Mouse (Mus musculus) heart, adult 11 months (tissue): Measurements from ENCODE around the gene Mipol1.
"Not testable (repeated sequence)": the region's sequence is repeated elsewhere in the genome, so short reads cannot be mapped to it uniquely, and the experiment has no call there.

Experiments used
- DNase-seq: peaks from one replicate; pipeline ENCODE4 v3.0.0; 2022

Mipol1 gene

DNA sequence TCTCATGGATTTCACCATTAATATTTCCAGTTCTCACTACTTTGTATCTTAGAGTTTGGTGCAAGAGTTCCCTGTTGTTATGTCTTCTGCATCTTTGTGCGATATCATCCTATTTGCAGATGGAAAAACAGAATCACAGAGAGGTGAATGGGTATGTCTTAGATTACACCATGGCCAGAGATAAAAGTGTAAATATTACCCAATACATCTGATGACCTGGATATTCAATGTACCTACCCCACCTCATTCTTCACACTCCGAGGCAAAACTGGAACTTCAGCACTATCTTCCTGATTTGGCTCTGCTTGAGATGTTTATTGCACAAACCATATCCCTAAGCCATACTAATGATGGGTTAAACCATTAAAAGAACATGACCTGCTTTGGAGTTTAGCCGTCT is 198.0 kb downstream of the Mipol1 start:
- DNase-seq = no peak

DNA sequence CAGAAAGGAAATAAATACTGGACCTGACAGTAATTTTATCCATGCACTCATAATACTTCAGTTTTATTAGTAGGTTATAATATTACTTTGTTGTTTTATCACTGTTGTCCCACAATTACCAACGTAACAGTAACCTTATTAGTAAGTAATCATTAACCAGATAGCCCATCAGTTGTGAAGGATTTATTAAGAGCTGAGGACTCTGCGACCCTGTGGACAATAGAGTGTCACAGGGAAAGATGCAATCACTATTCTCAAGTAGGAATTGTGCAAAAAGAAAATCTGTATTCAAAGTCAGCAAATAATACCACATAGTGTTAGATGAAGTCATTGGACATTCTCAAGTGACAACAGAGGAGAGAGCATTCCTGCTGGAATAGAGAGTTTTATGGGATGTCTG is 198.5 kb downstream of the Mipol1 start:
- no peak for DNase-seq

DNA sequence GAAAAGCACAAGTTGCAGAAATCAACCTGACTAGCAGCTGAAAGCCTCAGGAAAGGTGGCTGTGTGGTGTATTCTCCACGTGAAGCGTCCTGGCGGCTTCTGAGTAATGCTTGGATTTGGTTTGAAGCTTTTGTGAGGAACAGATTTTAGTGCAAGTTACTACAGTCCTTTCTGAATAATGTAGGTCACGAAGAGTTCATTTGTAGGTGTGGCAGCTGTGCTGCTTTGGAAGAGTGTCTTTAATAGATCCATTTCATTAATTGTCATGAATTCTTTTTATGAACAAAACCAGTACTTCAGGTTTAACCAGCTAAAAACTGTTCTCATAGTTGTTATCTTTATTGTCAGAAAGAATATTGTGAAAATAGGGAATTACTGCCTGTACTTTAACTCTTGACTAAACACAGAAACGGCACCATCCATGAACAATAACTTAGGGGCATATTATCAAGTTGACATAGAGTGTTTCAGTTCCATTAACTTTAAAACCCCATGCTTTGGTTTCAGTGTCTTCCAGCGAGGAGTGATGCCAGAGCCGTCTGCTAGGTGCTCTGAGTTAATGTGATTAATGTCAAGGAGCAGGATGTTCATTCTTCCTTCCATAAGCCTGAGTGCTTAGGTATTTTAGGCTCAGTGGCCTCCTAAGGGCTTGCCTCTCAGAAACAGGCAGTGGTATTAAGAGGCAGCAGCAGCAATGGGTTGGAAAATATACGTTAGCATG is 206.9 kb downstream of the Mipol1 start:
- DNase-seq = not testable (repeated sequence)

DNA sequence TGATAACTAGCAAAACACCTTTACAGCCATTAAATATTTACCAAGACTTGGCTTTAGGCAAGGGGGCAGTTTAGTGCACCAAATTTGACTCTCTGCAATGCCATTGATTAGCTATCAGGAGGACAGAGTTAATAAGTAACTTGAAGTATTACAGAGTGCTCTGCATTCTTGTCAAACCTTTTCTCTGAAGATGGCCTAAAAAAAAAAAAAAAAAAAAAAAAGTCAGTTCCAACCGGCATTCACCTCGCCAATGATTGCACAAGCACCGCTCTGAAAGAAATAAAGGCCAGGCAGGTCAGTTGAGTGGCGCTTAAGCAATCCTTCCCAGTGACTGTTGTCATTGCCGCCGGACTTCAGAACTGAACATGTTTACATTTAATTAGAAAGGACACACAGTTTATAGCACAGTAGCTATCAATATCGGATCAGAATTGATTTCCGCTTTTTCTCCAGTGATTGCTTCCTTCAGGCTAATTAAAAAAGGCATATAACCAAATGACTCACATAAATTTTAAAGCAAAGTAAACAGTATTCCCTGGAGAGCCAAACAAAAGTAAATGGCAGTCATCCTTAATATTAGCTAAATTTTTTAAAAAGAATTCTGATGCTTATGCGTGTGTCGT is 214.2 kb downstream of the Mipol1 start:
- DNase-seq = peak; percentile 29

DNA sequence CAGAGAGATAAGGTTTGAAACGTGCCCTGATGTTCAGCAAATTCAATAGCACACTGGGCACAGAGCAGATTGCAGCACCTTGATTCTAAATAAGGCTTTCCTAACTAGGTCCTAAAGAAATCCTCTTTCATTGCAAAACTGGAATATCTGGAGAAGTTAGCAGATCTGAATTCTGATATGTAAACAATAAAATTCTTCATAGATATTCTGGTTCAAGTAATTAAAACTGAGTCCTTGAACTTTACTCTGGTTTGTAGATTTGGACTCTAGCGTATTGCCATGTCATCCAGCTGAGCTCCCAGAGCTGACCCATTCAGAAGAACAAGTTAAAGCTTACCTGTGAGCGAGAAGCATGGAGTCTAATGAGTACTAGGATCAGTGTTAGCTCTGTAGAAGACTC is 217.1 kb downstream of the Mipol1 start:
- DNase-seq = no peak

DNA sequence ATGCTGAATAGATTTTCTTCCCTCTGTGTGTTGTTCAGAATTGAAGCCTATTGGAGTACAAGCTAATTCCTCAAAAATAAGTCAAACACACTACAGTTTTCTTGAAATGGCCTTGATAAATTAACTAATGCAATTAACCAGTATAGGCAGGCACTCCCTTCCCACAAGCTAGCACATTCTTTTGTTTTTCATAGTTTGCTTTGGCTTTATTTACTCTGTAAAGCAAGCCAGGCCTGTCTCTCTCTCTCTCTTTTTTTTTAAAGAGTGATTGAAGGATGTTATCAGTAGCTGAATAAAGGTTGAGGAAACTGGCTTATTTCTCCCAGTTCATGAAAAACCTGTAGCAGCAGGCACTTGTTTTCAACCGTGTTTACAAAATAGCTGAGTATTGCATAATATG is 219.1 kb downstream of the Mipol1 start:
- DNase-seq = no peak

DNA sequence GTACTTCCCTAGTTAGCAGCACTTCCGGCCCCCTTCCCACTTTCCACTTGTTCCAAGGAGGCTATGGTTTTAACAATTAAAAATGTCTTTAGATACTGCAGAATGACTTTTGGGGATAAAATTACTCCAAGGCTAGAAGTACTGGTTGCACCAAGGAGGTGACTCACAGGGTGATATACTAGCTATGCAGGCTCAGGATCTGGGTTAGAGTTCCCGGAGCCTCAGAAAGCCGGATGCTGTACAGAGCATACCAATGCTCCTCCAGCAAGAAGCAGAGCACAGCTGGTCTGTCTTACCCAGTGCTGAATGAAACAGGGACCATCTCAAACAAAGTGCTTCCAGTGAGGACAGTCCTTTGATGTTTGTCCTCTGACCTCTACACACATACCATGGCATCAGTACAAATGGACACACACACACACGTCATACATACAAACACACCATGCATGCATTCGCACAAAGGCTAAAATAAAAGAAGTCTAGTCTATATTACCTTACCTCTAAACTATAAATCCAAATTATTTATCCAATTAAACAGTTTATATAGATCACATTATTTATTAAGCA is 219.9 kb downstream of the Mipol1 start:
- no peak for DNase-seq

DNA sequence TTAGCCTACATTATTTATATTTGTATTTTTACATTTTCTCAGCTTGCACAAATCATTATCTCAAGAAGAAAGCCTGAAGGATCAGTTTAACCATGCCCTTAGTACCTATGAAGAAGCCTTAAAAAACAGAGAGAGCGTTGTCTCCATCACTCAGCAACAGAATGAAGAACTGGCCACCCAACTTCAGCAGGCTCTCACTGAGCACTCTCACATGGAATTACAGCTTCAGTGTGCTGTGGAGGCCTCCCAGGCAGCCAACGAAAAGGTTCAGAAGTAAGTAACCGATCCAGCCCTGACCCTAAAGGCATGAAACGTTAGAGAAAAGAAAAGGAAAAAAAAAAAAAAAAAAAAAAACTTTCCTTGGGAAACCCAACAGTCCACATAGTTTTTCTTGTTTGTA is 226.7 kb downstream of the Mipol1 start:
- peak; percentile 61 for DNase-seq

DNA sequence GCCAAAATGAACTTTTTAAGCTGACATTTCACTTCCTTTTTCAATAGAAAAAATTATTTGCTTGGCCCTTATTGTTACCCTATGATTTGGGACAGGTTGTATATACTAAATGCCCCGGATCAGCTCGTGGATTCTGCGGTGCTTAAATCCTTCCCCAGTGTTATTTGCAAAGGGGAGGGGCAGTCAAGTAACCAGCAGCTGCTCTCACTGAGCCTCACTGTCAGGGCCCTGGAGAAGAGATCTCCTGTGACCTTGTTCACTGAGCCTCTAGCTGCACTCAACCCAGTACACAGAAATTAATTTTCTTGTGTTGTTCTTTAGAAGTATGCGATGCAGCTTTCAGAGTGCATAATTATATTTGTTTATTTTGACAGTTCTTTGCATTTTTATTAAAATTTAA is 227.1 kb downstream of the Mipol1 start:
- no peak for DNase-seq

DNA sequence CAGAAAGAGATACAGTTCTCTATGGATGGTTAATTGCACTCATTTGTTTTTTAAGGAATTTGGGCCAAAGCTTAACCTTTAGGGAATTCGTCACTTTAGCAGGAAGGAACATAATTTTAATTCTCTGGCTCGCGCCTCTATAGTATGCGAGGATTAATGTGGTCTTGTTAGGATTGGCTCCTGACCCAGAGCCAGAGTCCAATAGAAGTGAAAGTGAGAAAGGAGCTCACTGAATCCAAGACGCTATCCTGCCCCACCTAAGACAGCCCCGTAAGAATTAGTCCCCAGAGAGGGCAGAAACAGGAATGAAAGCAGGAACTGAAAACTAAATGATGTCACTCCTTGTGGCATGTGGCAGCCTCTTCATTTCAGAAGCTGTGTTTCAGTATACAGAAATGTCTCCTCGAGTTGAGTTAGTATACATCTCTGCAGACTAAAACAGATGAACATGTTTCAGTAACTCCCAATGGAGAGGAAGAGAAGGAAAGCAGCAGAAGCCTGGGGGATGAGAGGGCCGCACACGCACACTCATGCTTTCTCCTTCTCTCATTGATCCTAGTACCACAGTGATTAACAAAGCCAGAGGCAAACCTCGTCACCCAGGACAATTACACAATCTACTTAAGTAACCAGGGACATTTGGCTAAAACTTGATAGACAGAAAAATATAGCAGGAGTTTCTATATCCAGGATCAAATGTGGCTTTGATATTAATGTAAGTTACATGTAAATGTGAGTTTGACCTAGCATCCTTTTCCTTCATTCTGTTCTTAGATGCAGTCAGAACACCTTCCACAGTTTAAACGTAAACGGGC is 234.5 kb downstream of the Mipol1 start:
- DNase-seq = peak; percentile 72

DNA sequence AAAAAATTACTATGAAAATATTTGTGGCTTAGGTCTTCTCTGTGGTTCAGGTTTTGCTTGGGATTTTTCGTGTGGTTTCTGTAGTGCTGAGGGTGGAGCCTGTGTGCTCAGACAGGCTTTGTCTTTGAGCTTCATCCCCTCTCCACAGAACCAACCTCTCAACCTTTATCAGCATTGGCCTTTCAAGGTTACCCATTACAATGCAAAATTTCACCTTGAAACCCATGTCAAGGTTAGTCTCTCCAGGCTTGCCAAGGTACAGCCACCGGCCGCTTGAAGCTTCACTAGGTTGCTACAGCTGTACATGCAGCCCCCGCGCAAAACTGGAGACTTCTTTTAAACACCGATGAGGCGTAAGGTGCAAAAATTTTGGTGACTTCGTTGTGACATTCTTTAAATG is 241.6 kb downstream of the Mipol1 start:
- no peak for DNase-seq

DNA sequence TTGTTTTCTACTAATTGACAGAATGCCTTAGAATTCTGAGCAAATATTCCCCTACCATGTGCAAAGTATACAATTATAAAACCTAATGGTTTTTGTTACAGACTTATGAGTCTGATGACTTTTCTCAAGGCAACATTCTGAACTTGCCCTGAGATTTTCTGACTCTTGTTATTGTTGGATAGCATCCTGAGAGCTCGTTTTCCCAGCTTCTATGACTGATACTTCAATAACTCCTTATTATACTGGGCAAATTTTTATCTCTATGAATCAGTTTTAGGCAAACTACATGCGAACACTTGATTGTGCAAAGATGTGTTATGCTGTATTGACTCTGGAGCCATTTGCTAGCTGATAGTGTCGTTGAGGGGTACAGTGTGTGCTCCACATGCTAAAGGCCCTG is 246.6 kb downstream of the Mipol1 start:
- no peak for DNase-seq

DNA sequence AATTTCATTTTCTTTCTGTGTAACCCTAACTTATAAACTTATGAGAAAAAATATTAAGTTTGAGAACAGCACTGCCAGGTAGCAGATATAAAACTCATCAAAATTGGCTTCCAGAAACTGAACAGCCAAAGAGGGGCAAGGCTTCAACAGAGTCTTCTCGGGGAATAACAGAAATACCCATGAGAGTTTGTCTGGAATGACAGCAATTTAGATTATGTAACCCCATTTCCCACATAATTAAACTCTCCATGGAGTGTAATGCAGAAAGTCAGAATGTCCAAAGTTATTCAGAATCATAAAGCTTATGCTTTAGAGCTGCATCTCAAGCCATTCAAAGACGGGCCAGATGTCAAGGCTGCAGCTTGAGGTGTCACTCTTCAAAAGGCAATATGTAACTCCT is 251.6 kb downstream of the Mipol1 start:
- DNase-seq = no peak

DNA sequence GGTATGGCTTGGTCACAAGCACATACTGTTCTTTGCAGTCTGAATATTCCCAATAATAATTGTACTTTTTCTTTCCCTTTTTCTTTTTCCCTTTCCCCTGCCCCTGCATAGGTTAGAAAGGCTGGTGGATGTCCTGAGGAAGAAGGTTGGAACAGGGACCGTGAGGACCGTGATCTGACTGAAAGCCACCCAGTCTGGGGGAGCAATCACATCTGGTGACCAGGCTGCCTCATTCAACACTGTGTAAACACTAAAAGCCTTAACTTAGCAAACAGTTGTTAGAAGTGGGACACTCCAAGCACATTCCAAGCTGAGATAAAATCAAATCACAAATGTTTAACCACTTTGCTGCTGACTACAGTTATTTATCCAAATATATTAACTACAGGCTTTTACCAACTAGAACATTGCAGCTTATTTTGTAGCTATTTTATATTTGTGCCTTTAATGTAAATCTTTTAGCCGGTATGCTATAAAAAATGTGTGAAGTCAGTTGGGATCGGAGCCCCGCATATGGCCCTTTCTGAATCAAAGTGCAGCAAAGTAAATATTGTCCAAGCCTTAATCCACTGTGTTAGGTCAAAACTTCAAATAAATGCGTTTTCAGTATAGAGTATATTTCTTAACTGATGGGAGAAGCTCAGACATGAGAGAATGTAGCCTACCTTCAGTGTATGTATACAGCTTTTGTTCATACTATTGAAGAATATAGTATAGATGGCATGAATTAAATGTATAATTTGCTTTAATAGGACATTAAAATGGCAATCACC is 266.3 kb downstream of the Mipol1 start:
- DNase-seq = no peak

DNA sequence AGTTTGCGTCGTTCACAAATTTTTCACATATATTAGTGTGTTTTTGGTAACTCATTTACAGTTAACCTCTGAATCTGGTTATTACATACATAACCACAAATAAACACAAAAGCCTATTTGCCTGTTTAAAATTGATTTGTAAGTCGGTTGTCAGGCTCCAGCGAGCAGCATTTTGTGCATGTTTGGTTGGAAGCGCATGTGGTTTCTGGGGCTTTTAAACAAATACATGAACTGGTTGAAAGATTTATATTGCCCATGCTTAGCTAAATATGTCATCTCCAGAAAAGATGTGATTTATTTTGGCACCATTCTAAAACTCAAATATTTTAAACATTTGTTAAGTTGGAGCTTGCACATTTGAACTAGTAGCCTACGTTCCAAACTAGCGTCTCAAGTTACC is 270.0 kb downstream of the Mipol1 start:
- no peak for DNase-seq

DNA sequence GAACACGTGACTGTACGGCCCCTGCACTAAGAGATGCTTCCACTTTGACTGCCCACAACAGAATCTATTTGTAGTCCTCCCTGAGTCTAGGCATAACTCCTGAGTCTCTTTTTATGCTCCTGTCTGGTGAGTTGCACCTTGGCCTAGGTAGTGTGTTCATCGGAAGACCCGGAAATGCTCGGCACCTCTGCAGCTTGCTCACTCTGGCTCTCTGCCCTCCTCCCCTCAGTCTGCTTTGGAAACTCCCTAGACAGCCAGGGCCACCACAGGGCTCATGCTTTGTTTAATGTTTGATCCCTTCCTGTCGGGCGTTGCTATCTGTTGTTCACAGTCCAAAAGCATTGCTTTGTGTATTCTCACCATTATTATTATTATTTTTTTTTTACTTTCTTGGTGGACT is 275.1 kb downstream of the Mipol1 start:
- DNase-seq = no peak

DNA sequence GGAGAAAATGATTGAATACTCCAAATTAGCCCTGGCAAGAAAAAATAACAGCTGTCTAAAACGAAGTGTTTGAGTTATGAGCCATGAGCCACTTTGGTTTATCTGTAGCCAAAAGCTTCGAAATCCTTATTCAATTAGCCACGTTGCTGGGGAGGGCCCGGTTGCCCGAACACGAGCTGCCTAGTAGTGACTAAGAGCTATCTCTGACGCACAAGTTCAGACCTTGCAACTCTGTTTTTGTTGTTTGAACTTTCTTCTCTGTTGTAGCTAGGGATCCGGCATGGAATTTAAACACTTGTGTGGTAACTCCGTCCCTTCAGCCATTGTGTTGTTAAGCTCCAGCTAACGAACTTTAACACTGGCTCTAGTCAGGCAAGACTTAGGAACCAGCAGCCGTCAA is 278.7 kb downstream of the Mipol1 start:
- DNase-seq = no peak

DNA sequence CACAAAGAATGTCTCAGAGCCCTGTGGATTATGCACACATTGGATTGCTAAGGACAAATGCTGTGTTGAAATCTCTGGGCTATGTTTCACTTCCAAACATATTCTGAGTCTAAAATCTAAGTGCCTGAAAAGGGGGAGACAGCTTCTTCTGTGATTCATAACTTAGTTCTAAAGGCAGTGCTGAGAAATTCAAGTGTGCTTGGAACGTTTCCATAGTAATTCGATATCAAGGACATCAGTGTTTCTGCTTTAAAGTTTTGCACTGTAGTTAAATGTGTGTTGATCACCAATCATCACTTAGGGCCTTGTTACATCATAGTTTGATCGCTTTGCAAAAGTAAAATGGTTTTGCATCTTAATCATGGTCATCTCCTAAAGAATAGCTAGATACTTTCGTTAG is 279.5 kb downstream of the Mipol1 start:
- DNase-seq = no peak

DNA sequence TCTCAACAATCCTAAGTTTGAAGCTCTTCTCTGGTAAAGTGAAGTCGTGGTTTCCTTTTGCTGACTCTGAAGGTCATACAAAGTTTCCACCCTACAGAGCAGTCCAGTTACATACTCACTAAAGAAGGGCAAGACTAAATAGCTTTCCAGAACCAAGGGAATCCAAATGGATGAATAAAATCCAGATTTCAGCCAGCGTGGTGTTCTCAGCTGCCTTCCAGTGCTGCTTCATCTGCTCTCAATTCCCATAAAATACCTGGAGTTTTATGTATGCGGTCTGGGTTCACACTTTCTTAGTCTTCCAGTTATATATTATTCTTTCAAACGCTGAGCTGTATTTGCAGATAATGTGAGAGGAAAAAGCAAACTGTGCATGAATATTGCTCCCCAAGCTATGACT is 280.9 kb downstream of the Mipol1 start:
- no peak for DNase-seq

DNA sequence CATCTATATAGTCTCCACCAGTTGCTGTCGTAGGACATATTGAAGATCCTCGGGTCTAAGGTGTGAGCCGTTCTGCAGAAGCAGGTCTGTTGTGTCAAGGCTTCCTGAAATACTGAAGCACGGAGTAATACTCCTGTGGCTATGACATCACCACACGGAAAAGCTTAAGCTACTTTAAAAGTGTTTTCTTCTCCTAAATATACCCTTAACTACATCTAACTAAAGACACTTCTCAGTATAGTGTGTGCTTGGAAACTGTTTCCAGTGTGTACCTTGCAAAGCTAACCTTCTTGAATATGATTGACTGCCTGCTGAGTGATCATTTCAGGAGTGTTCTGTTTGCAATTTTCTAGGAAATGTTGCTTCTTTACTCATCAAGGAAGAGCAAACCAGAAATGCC is 281.3 kb downstream of the Mipol1 start:
- DNase-seq = no peak

DNA sequence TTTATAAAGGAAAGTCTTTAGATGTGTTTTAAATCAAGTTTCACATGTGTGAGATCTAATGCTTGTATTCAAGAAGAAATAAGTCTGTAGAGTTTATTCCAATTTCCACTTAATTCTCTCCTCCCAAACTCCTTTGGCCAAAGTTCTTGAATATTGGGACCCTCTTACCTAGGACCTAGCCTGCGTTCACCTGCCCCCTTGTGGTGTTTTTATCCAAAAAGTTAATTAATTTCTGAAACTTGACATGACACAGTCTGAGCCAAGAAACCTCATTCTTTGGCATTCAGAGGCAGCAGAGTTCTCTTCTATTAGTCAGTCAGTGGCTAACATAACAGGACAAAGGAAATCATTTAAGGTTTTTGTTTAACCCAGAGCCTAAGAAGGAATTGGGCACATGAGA is 284.3 kb downstream of the Mipol1 start:
- DNase-seq = no peak

DNA sequence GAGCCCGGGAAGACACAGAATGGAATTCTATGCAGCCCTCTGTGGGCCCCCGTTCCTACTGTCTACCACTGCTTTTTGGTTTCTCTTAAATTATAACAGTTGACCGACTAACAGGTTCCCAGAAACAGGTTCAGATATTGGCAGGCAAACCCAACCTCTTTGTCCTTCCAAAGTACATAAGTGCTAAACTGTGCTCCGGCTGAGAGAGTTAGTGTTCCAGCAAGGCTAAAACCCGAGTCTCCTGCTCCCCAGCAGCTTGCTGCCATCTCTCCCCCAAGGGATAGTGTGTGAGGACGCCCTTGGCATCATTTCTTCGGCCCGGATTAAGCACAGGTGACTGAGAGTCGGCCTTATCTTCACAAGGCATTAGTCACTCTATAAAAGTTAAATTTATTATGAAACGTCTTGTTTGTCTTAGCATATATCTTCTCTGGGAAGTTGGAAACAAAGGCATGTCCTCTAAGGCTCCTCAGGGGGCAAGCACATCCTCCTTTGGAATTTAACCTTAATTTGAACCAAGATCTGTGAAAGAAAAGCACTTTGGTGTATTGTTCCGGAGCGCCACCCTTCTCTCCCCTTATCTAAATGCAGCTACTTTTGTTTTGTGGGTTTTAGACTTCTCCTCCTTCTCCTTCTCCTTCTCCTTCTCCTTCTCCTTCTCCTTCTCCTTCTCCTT is 285.6 kb downstream of the Mipol1 start:
- peak; percentile 66 for DNase-seq
